Mouse (Mus musculus) cerebral cortex, adult 2 months (tissue): ENCODE results near the gene Cdh4.

Source experiments
- WGBS: fragments of 180-500 bp; shearing (Covaris S2); methylation state at CpG from one replicate; pipeline ENCODE4 v1.1.7; 2018; 5-methylcytosine and 5-hydroxymethylcytosine counted together

Cdh4 gene

DNA sequence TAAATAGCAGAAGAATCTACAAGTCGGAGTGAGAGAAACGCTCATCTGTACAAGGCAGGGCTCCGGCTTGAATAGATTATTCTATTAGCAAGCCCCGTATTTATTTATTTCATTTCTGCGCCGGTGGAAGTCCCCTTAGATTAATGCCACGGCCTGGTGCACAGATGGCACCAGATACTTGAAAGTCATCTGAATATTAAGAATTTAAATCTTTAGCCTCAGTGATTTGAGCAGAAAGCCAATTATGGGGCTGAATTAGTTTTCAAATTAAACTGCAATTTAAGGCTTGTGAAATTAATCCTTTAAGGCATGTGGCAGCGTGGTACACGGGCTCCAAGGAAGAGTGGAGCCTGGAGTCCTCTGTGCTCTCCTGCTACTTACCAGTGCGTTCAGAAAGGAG lies 411.7 kb downstream of the Cdh4 start:
- 84% methylated on average over 10 of the region's 10 CpGs for WGBS

DNA sequence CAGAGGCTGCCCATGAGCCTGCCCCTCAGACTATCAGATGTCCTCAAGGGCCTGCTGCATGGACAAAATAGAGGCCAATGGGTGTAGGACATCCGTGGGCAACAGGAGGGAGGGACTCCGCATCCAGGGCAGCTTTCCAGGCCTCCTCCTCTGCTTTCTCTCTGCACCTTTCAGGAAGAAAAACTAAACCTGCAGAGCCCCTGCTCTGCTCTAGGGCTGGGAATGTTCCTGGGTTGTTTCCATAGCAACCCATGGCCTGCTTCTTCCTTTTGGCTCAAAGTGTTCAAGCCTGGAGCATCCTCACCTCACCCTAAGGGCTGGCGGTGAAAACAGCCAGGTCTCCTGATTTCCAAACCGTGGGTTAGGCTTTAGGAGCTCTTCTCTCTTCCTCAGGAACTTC lies 414.9 kb downstream of the Cdh4 start:
- 49% methylated on average over 4 of the region's 4 CpGs for WGBS

DNA sequence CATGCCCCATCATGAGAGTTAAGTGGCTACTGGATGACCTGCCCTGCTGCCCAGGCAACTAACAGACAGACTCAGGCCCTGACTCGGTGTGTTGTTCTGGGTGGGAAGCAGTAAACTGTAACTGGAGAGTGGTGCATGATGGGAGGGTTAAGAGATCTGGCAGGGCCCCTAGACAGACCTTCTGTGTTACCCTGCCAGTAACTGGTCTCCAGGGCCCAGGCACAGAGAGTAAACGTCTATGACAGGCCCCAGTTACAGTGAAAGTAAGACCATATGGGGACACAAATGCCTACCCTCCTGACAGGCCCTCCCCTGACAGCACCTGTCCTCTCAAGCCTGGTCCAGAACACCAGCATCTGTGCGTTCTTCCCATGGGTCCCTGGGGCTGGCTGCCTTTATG lies 420.4 kb downstream of the Cdh4 start:
- 86% methylated on average over 3 of the region's 3 CpGs for WGBS

GRCm38 (mm10) chr2:179863266-179863665 lies 421.0 kb downstream of the Cdh4 start:
- 72% methylated on average over 3 of the region's 3 CpGs for whole genome bisulfite sequencing

GRCm38 (mm10) chr2:179865097-179865496 lies 422.9 kb downstream of the Cdh4 start:
- 83% methylated on average over 5 of the region's 5 CpGs for WGBS

DNA sequence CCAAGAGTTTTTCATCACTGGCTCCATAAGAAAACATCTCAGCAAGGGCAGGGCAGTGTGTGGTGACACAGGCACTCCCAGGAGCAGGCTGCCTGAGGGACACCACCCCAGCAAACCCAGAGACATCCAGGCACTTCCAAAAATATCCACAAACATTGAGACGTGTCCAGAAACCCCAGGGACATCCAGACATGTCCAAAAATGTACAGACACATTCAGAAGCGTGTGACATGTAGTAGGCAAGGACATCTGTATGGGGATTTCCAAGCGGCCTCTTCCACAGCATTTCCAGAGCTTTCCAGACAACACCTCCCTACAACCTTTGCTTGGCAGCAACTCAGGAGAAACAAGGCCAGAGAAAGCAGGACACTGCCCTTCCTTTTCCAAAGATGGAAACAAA lies 425.4 kb downstream of the Cdh4 start:
- WGBS = 59% methylated on average over 3 of the region's 3 CpGs

GRCm38 (mm10) chr2:179869871-179870270 lies 427.6 kb downstream of the Cdh4 start:
- WGBS = 10% methylated on average over 2 of the region's 2 CpGs

DNA sequence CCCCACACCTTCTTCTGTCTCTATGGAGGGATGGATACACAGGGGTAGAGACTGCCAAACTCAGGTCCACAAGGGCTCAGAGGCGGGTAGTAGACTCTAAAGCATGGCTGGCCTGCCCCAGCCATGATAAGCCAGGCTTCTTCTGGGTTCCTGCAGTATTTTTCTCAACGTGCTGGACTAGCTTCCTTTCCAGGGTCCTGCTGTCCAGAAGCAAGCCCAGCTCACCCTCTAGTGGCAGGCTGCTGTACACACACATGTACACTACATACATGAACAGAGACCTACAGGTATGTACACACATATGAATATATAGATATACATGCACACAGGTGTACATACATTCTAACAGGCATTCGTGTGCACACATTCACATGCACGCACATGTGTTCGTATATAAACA lies 430.5 kb downstream of the Cdh4 start:
- WGBS = 61% methylated on average over 5 of the region's 5 CpGs

GRCm38 (mm10) chr2:179873315-179873714 lies 431.1 kb downstream of the Cdh4 start:
- 56% methylated on average over 5 of the region's 5 CpGs for WGBS

- WGBS = 2% methylated on average over 3 of the region's 3 CpGs
These were observed 432.9 kb downstream of the Cdh4 start for GRCm38 (mm10) chr2:179875147-179875546.

- 47% methylated on average over 9 of the region's 9 CpGs for WGBS
These were observed 435.5 kb downstream of the Cdh4 start for GRCm38 (mm10) chr2:179877551-179878215.

DNA sequence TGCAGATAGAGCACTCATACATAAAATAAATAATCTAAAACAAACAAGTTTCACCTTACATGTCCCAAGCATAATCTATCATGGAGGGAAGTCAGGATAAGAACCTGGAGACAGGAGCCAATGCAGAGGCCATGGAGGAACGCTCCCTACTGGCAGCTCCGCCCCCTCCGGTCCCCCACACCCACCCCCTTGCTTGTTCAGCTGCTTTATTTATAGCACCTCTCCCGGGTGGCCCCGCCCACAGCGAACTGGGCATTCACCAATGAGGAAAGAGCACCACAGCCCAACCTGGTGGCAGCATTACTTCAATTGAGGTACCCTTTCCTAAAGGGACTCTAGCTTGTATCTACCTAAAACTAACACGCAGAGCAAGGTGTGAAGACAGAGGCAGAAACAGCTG lies 442.3 kb downstream of the Cdh4 start:
- WGBS = 49% methylated on average over 7 of the region's 7 CpGs

GRCm38 (mm10) chr2:179891048-179891447 lies 448.8 kb downstream of the Cdh4 start:
- 83% methylated on average over 3 of the region's 3 CpGs for WGBS

GRCm38 (mm10) chr2:179896949-179897348 lies 454.7 kb downstream of the Cdh4 start:
- 91% methylated on average over 2 of the region's 2 CpGs for WGBS

DNA sequence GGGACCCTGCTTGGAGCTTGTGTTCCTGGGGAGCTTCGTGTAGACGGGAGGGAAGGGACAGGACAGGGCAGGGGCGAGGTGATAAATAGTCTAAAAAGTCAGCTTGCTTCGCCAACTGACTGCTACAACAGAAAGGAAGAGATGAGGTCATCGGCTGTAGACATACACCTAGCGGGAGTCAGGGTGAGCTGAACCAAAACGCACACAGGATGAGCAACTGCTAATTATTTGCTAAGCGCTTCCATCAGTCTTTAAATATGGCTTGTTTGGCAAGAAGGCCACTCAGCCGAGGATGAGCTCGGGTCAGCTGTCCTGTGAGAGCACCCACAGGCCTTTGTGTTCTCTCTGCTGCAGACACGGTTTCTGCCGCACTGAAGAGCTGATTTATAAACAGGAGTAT lies 470.7 kb downstream of the Cdh4 start:
- 70% methylated on average over 12 of the region's 12 CpGs for WGBS

- whole genome bisulfite sequencing = 81% methylated on average over 15 of the region's 15 CpGs
These were observed 471.1 kb downstream of the Cdh4 start for GRCm38 (mm10) chr2:179913349-179913748.

DNA sequence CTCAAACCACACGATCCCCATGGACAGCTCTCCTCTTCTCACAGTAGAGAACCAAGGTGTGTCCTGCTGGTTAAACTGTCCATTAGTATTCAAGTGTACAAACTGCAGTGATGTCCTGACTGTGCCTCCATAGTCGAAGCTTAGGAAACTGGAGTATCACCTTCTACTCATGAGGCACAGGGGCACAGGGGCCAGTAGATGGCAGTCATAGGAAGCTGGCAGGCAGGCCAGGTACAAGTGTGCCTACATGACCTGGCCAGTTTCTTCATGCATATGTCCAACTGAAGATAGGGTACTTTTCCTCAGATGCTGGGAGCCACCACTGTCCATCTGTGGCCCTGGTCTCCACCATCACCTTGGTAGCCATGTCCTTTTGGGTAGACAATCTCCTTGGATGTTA lies 472.0 kb downstream of the Cdh4 start:
- 71% methylated on average over 2 of the region's 2 CpGs for WGBS

DNA sequence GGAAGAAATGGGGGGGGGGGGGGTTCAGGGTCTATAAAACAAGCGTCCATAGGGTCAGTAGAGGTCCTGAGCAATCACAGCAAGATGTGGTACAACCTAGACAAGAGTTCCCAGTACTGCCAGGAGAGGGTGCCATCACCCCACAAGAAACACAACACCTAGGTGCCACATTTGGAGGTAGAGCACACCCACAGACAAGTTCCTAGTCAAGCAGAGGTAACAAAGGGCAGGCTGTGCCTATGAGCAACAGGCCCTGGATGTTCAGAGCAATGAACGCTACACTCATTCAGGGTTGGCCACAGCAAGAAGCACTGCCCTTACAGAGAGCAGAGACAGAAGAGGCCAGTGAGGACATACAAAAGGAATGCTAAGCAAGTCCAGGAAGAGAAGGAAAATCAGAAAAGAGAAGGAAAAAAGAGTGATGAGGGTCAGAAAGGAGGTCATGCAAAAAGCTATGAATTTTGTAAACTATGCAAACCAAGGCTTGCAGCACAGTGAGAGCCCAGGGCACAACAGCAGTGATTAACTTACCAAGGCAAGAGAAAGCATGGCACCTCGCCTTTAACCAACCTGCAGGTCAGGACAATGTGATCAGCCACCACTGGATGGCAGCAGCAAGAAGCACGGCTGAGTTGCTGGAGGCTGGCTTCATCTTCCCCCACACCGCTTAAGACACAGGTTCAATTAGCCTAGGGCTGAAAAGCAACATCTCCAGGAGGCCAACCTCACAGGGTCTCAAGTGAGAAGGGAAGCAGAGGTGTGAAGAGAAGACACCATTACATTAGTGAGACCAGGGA lies 474.8 kb downstream of the Cdh4 start:
- 28% methylated on average over 5 of the region's 5 CpGs for WGBS

- WGBS = 57% methylated on average over 4 of the region's 4 CpGs
These were observed 477.8 kb downstream of the Cdh4 start for GRCm38 (mm10) chr2:179920042-179920441.

GRCm38 (mm10) chr2:179921021-179921653 lies 478.9 kb downstream of the Cdh4 start:
- 72% methylated on average over 8 of the region's 8 CpGs for WGBS

- WGBS = 69% methylated on average over 6 of the region's 6 CpGs
These were observed 481.8 kb downstream of the Cdh4 start for GRCm38 (mm10) chr2:179924038-179924437.

- 93% methylated on average over 13 of the region's 13 CpGs for WGBS
These were observed 486.9 kb downstream of the Cdh4 start for GRCm38 (mm10) chr2:179929166-179929565.

GRCm38 (mm10) chr2:179931741-179932140 lies 489.5 kb downstream of the Cdh4 start:
- 73% methylated on average over 16 of the region's 16 CpGs for WGBS
